Mouse (Mus musculus): ENCODE measurements around the gene 4931422A03Rik.
A peak's percentile ranks its signal among the peaks of the same experiment; 100 is the strongest.
"Not testable (repeated sequence)": the region's sequence is repeated elsewhere in the genome, so short reads cannot be mapped to it uniquely, and the experiment has no call there.

Gene 4931422A03Rik

GRCm38 (mm10) chr2:104024656-104025055 lies 3.5 kb downstream of the 4931422A03Rik start:
- no peak for DNase-seq

- no peak for DNase-seq
These were observed 5.1 kb downstream of the 4931422A03Rik start for GRCm38 (mm10) chr2:104023096-104023495.

DNA sequence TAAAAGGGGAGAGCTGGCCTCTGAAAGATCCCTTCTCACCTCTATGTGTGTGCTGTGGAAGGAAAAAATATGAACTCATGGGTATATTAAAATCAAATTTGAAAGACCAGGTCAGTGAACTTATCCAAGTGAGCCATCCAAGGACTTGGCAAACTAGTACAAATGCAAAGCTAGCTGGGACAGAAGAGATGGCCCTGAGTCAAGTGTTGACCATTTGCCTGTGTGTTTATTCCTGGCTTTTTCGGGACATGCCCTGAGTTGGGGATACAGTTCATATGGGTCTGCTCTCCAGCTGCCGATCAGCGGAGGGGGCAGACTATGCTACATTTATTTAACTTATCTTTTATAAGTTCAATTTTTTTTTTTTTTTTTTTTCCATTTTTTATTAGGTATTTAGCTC lies 19.3 kb downstream of the 4931422A03Rik start:
- DNase-seq, result not testable (repeated sequence)

DNA sequence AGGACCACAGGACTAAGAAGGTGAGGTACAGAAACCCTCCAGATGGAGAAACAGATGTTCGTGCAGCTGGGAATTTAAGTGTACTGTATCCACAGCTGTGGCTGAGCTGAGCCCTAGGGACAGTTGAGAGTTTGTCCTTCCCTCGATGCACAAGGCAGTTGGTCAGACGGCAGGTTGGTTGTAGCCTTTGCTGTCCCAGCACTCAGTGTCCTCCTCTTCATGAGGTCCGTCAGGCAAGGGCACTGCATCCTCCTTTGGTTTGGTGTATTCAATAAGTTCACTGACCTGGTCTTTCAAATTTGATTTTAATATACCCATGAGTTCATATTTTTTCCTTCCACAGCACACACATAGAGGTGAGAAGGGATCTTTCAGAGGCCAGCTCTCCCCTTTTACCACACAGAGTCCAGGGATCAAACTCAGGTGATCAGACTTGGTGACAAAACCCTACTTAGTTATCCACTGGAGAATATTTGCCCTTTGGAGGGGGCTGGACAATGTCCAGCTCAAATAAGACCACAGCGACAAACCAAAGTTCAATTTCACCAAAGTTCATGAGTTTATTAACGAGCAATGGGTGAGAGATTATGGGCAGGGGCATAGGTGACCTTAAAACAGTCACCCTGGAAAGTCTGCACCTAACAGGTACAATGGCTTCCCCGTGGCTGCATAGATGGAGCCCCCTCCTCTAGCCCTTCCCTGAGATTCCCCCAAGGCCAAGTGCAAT lies 20.2 kb downstream of the 4931422A03Rik start:
- DNase-seq, result no peak

GRCm38 (mm10) chr2:104002711-104003413 lies 25.3 kb downstream of the 4931422A03Rik start:
- peak; percentile 76 for DNase-seq

GRCm38 (mm10) chr2:104001861-104002260 lies 26.3 kb downstream of the 4931422A03Rik start:
- no peak for DNase-seq

DNA sequence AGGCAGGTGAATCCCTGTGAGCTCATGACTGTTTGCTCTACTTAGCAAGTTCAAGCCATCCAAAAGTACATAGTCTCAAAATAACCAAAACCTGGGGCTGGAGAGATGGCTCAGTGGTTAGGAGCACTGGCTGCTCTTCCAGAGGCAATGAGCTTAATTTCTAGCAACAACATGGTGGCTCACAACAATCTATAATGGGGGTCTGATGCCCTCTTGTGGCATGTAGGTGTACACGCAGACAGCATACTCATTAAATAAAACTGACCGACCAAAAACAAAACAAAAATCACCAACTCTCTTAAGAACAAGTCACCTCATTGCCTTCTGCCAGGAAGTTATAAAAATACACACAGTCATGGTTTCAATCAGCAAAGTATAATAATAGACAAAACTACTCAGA lies 27.1 kb downstream of the 4931422A03Rik start:
- peak; percentile 52 for DNase-seq

DNA sequence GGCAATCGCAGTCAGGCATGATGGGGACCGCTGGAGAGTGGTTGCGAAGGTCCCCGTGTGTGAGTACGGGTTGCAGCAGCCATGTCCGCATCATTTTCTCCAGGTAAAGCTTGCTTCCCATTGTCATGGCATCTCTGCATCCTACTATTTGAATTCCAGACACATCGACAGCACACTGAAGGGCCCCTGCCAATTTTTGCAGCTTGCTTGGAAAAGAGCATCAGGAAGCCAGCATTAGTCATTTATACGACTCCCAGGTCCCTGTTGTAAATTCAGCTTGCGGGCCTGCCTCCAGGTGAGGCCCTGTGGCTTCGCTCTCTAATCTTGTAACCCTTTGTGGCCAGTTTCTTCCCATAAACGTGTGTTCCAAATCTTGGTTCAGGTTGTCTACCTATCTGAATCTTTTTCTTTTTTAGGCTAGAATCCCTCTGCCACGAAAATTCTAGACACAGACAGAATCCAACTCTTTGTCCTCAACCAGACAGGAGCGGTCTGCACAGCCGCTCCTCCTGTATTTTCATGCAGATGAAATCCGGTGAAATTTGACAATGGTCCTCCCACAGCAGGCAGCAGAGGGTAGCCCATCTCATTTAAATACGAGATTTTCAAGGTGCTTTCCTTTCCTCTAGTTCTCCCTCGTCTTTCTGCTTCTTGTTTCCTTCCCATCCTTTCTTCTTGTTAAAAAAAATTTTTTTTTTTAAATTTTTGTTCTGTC lies 35.4 kb downstream of the 4931422A03Rik start:
- no peak for DNase-seq

GRCm38 (mm10) chr2:103992162-103992561 lies 36.0 kb downstream of the 4931422A03Rik start:
- DNase-seq, result no peak

DNA sequence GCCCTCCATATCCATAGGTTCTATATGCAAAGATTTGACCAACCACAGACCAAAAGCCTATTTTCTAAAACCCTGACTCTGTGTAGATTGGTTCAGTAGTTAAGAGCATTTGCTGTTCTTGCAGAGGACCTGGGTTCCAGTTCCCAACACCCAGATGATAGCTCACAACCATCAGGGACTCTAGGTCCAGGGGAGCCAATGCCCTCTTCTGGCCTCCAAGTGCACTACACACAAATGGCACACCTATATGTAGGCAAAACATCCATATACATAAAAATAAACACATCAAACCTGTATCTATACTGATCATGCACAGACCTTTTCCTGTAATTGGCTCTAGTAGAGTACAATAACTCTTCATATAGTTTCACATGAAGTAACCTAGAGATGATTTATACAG lies 36.9 kb downstream of the 4931422A03Rik start:
- no peak for DNase-seq

DNA sequence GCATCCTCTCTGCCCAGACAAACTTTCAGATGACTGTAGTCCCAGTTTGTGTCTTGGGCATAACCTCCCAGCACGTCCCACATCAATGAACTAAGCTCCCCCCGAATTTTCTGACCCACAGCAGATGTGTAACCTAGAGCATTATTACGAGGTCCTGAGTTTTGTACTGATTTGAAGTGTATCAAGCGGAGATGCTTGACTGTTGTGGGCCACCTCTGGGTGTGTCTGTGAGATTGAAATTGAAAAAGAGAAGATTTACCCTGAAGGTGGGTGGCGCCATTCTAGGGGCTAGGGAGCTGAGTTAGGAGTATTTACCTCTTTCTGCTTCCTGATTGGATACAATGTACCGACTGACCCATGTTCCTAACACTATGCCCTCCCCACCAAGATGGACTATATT lies 38.4 kb downstream of the 4931422A03Rik start:
- no peak for DNase-seq

GRCm38 (mm10) chr2:103987595-103987994 lies 40.6 kb downstream of the 4931422A03Rik start:
- not testable (repeated sequence) for DNase-seq

DNA sequence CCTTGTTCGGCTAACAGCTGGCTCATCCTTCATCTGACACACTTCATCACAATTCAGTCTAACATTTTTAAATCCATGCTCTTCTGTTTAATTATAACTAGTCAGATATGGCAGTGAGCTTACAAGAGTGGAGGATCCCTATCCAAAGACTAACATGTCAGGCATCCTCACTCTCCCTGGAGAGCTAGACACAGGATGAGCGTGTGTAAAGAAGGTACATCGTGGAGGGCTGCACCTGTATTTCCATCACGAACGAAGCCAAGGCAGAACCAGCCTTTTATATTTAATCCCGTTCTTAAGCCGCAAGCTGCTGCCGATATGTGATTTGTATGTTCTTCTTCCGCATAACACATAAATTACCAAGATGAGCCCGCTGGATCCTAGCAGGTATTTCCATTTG lies 45.0 kb downstream of the 4931422A03Rik start:
- no peak for DNase-seq

DNA sequence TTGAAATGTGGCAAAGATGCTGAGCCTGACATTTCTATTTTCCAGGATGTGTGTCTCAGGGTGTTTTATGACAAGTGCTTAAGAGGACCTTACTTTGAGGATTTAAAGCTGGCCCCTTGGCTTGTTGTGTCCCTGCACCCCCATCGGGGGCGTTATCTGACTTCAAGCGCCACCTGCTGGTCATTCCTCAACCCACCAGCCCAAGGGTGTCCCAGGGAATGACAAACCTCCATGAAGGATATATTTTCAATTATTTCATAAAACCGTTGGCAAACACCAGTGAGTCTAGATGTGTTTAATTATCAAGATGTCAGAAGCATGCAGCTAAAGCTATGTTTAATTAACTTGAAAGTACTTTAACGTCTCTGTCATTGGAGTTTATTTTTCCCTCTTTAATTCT lies 45.9 kb downstream of the 4931422A03Rik start:
- DNase-seq, result peak; percentile 90

GRCm38 (mm10) chr2:103977716-103978115 lies 50.4 kb downstream of the 4931422A03Rik start:
- no peak for DNase-seq

GRCm38 (mm10) chr2:103977216-103977615 lies 50.9 kb downstream of the 4931422A03Rik start:
- peak; percentile 12 for DNase-seq

DNA sequence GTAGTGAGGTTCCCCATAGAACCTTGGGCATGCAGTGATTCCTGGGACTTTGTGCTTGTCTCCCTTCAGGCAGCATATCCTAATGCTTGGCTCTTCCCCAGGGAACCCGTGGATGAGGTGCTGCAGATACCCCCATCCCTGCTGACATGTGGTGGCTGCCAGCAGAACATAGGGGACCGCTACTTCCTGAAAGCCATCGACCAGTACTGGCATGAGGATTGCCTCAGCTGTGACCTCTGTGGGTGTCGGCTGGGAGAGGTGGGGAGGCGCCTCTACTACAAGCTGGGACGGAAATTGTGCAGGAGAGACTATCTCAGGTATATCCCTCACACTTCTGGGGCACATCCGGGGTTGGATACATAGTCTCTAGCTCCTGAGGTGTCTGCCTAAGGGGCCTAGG lies 52.3 kb downstream of the 4931422A03Rik start:
- no peak for DNase-seq

- no peak for DNase-seq
These were observed 56.3 kb downstream of the 4931422A03Rik start for GRCm38 (mm10) chr2:103971838-103972237.

DNA sequence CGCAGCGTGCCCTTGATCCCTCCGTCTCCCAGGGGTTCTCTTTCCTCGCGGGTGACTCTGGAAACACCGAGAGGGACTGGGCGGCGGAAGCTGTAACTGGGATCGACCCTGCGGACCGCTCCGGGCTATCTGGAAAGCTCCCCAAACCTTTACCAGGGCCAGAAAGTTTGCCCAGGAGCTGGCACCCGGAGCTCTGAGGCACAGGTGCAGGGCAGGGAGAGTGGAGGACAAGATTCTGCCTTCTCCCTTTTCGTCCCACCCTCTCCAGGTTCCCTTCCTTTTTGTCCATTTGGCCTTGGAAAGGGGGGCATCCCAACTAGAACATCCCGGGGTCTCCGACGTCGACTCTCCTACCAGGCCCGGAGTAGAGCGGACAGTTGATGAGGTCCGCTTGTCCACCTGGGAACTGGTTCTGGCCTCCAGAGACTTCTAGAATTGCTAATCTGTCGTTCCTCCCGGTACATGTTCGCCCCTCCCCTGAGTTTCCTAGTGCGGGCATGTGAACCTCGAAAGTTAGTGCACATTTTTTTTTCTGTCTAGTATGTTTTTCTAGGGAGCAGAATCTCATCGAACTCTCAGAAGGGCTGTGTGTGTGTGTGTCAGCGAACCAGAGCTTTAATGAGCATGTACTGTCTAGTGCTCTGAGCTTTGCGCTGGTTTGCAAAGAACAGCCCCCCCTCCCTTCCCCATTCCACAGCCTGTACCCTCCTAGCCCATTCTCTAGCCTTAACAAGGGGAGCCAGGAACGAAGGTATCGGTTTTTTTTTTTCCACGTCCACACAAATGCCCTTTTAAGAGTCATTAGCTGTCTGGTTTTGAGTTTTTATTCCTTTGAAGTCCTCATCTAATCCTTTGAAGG lies 57.1 kb downstream of the 4931422A03Rik start:
- DNase-seq, result peak; percentile 26

DNA sequence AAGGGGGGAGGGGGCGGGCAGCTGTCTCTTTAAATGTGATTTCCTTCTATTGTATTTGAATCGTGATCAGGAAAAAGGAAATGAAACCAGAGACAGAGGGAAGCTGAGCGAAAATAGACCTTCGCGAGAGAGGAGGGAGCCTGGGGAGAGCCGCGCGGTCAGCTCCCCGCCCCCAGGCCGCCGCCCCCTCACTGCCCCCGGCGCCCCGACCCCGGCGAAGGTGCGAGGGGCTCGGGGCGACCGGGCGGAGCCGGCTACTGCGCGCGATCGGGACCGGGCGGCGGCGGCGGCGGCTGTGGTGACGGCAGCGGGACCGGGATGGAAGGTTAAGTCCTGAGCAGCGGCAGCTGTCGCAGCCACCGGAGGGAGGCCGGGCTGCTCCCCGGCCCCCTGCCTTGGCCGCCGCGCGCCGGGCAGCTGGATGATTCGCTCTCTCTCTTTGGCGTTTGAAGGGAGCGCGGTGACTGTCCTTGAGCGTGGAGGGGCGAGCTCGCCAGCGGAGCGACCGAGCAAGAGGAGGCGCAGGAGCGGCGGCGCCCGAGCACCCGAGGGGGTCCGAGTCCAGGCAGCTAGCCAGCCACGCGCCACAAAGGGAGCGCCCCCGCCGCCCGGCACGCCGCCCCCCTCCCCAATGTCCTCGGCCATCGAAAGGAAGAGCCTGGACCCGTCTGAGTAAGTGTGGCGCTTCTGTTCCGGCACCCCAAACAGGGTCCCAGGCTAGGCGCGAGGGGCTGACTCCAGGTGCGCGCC lies 57.9 kb downstream of the 4931422A03Rik start:
- DNase-seq, result peak; percentile 68

- peak; percentile 85 for DNase-seq
These were observed 58.6 kb downstream of the 4931422A03Rik start for GRCm38 (mm10) chr2:103969437-103970040.

Data from embryo, embryonic 11 days (tissue).